In the genomic region with DNA sequence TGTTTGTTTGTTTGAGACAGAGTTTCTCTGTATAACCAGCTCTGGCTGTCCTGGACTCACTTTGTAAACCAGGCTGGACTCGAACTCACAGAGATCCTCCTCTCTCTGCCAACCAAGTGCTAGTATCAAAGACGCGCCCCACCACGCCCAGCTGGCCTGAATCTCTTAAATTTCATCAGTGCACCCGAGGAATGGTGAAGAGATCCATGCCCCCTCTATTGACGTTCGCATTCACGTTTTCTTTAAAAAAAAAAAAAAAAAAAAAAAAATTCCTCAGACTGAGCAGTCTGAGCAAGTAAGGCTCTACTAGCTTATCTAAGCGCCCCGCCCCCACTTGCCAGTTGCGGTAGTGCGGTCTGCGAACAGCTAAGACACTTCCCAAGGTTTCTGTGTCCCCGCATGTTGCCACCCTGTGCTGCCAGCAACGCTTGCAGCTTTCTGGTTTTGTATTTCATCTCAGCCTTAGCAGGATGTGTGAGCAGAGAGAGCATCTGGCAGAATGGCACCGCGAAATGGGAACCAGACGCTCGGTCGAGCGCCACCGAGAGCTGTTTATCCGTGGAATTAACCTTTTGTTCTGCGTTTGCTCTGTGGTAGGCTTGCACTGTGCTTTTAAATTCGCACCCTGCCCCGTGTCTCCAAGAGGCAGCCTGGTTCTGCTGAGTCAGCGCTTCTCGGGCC, we compare ENCODE assay signal across 8 mouse cellular contexts.
DNase-seq lines count a peak whose midpoint lies in the region; ATAC-seq and TF ChIP-seq lines count a peak whose summit lies in the region.

No protein-coding gene starts in this region.

- H3K36me3 ChIP-seq in embryonic facial prominence, embryonic 13.5 days: no peaks in the 10 kb centered on the region
- no peaks in the 10 kb centered on the region for H3K36me3 ChIP-seq in heart, embryonic 11.5 days (ENCODE audit: control insufficient read depth, insufficient read depth, low read length)
- no peaks in the 10 kb centered on the region for H3K36me3 ChIP-seq in kidney, embryonic 15.5 days
- H3K36me3 ChIP-seq in testis, adult 2 months (ENCODE audit: control insufficient read depth, insufficient read depth, low read length): no peaks in the 10 kb centered on the region

- no peak overlapping the region for H3K9ac ChIP-seq in embryonic facial prominence, embryonic 13.5 days
- H3K9ac ChIP-seq in heart, embryonic 11.5 days (ENCODE audit: low read depth, low read length): peak overlapping the region; percentile 71; the same call in 1 of the 2 replicates
- no peak overlapping the region for H3K9ac ChIP-seq in kidney, embryonic 15.5 days

- DNase-seq in 3134 (ENCODE audit: extremely low read depth, insufficient read length, low spot score) (peak; percentile 24), MEL-GATA-1-ER (ENCODE audit: extremely low read depth, low read depth) (peak; percentile 65), liver (peak; percentile 85)
- peak; percentile 57 for DNase-seq in naive thymus-derived CD4-positive, alpha-beta T cell, adult 2 months (ENCODE audit: low read depth)

- TF ChIP-seq CTCF in testis, adult 2 months (IDR thresholded peaks at IDR 0.05; ENCODE audit: control insufficient read depth, insufficient read depth, insufficient replicate concordance, low read depth, low read length): no peak

- peak overlapping the region; percentile 58 for H3K27ac ChIP-seq in embryonic facial prominence, embryonic 13.5 days
- H3K27ac ChIP-seq in heart, embryonic 11.5 days (ENCODE audit: low read depth, low read length): 0 out of 2 replicates have a peak overlapping the region, but pooled peaks have one; percentile 3
- H3K27ac ChIP-seq in kidney, embryonic 15.5 days: peak overlapping the region; percentile 25; the same call in 1 of the 2 replicates
- no peak overlapping the region for H3K27ac ChIP-seq in testis, adult 2 months (ENCODE audit: control insufficient read depth, insufficient read depth, low read depth, low read length)

- peak; percentile 68 for ATAC-seq in embryonic facial prominence, embryonic 13.5 days (ENCODE audit: insufficient number of reproducible peaks, insufficient read depth, low FRiP score, low TSS enrichment, low read depth)
- ATAC-seq in heart, embryonic 11.5 days (replicated peaks; ENCODE audit: insufficient number of reproducible peaks, low FRiP score, low TSS enrichment): no peak
- peak; percentile 54; the same call in 1 of the 2 replicates for ATAC-seq in kidney, embryonic 15.5 days (replicated peaks; ENCODE audit: low FRiP score)

- TF ChIP-seq POLR2A in testis, adult 2 months (IDR thresholded peaks at IDR 0.05; ENCODE audit: control insufficient read depth, low read depth, low read length): no peak

- WGBS in embryonic facial prominence, embryonic 13.5 days: 3% methylated on average over 28 of the region's 28 CpGs
- WGBS in heart, embryonic 11.5 days (ENCODE audit: insufficient replicate concordance): 4% methylated on average over 28 of the region's 28 CpGs
- 7% methylated on average over 28 of the region's 28 CpGs for WGBS in kidney, embryonic 15.5 days

- peaks cover 34% of the 10 kb centered on the region for H3K4me1 ChIP-seq in embryonic facial prominence, embryonic 13.5 days
- H3K4me1 ChIP-seq in heart, embryonic 11.5 days (ENCODE audit: control insufficient read depth, insufficient read depth, low read length): peaks cover 14% of the 10 kb centered on the region
- H3K4me1 ChIP-seq in kidney, embryonic 15.5 days: peaks cover 24% of the 10 kb centered on the region
- H3K4me1 ChIP-seq in testis, adult 2 months (ENCODE audit: control insufficient read depth, insufficient read depth, low read length): peaks cover 3% of the 10 kb centered on the region

- peaks cover 8% of the 10 kb centered on the region for H3K27me3 ChIP-seq in embryonic facial prominence, embryonic 13.5 days
- H3K27me3 ChIP-seq in heart, embryonic 11.5 days (ENCODE audit: control insufficient read depth, insufficient read depth, low read length): 0 out of 2 replicates have a peak, but pooled peaks cover 2% of the 10 kb centered on the region
- H3K27me3 ChIP-seq in kidney, embryonic 15.5 days: peaks cover 19% of the 10 kb centered on the region
- H3K27me3 ChIP-seq in testis, adult 2 months (ENCODE audit: control insufficient read depth, insufficient read depth, low read length): no peaks in the 10 kb centered on the region

- peak overlapping the region; percentile 58 for H3K4me2 ChIP-seq in embryonic facial prominence, embryonic 13.5 days
- H3K4me2 ChIP-seq in heart, embryonic 11.5 days: peak overlapping the region; percentile 72
- H3K4me2 ChIP-seq in kidney, embryonic 15.5 days: peak overlapping the region; percentile 64

- H3K4me3 ChIP-seq in embryonic facial prominence, embryonic 13.5 days: peak overlapping the region; percentile 30
- H3K4me3 ChIP-seq in heart, embryonic 11.5 days (ENCODE audit: low read depth, low read length): peak overlapping the region; percentile 38
- peak overlapping the region; percentile 33 for H3K4me3 ChIP-seq in kidney, embryonic 15.5 days (replicated peaks)
- peak overlapping the region; percentile 18 for H3K4me3 ChIP-seq in testis, adult 2 months (ENCODE audit: control insufficient read depth, low read depth, low read length)

- H3K9me3 ChIP-seq in embryonic facial prominence, embryonic 13.5 days: no peaks in the 10 kb centered on the region
- H3K9me3 ChIP-seq in heart, embryonic 11.5 days (replicated peaks; ENCODE audit: control insufficient read depth, low read length): no peaks in the 10 kb centered on the region
- H3K9me3 ChIP-seq in kidney, embryonic 15.5 days (replicated peaks): no peaks in the 10 kb centered on the region

Comparison
In these comparisons a context has a peak if more than half of its experiments do, and no peak if none do; other contexts are left out.
1. DNase-seq: peak in every context shown above with its lines; median percentile 85 in liver; 65 in MEL-GATA-1-ER; 57 in naive thymus-derived CD4-positive, alpha-beta T cell, adult 2 months; 24 in 3134.